Mouse (Mus musculus): ENCODE data around the gene Prkn. TPM values are rescaled to one million over a fixed set of nuclear protein-coding genes. Genes with fewer than 3 reads are reported as not detected.

The Prkn gene
- total and polyA plus RNA-seq, 3 experiments: 4.8 to 8.8 (median 6.3) TPM

- DNase-seq: no peak
These were observed 900.5 kb downstream of the Prkn start for GRCm38 (mm10) chr17:11740716-11741115.

DNA sequence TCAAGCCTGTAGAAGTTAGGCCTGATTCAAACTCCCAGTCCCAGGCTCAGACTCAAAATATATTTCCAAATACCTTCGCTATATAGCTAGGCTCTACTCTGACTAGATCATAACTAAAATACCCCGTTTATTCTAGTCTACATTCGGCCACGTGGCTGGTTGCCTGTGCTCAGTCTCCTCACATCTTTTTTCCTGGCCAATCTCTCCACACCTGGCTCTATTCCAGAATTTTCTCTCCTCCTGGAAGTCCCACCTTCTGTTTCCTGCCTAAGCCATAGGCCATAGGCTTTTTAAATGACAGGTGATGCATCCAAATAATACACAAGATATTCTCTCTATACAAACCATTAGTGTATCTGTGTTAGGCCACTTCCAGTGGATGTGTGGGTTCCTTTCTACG is 901.0 kb downstream of the Prkn start:
- no peak for DNase-seq

DNA sequence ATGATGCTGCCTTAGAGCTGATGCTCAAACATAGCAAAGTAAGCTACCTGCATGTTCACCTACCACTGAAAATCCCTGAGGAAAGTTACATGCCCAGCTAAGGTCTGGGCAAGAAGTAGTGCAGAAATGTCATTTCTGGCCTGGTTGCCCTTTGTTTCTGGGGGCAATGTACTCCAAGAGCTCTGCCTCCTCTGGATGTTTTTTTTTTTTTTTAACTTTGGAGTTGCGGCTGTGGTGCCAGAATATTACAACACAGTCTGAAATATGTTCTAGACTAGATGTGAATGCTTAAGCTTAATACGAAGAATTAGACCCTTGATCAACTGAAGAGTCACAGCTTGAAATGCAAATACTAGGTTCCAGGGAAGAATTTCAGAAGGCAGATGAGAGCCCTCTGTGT is 911.1 kb downstream of the Prkn start:
- no peak for DNase-seq

DNA sequence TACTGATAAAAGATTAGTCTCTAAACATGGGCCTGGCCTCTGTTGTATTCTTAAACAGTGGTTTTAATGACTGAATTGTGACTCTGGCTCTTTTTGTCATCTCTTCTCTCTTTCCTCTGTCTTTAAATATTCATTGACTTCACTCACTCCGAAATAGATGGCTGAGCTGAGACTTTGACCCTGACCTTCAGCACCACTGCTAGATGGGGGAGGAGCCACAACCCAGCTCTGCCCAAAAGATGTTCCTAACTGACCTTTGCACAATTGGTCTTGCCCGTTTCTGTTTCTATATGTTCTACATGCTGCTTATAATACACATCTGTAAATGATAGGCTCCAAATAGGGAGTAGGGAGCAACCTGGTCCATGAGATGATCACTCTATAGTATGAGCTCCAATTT is 912.5 kb downstream of the Prkn start:
- peak; percentile 41 for DNase-seq

GRCm38 (mm10) chr17:11765117-11765516 is 924.9 kb downstream of the Prkn start:
- DNase-seq: no peak

DNA sequence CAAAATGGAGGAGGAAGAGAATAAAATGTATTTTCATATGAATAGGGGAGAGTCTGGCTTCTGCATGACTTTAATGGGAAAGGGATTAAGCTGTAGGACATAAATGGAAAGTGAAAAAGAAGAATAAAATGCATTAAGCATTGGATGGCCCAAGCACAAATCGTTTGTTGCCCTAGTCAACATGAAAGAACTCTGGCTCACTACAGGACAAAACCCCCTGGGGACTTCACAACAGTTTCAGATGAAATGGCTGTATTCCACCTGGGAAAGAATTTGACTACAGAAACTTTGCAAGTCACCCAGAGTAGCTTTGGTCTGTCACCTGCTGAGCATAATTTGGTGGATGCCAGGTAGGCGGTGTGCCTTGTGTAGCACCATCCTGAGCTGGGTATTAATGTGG is 925.4 kb downstream of the Prkn start:
- no peak for DNase-seq

GRCm38 (mm10) chr17:11767301-11767700 is 927.1 kb downstream of the Prkn start:
- DNase-seq: peak; percentile 62

DNA sequence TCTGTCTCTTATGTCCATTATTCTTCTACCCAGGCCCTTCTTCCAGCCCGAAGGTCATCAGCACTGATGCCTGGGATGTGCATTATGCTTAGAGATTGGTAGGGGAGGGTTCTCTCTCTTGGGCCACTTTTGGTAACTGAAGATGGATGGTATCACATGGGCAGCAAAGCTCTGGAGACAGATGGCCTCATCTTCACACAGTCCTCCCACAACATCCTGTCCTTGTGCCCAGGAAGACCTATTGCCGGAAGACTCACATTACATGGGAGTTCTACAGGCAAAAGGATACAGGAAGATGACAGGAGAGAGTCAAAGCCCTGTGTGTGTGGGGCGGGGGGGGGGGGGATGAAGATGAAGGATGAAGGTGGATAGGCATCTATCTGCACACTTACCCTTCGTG is 928.2 kb downstream of the Prkn start:
- no peak for DNase-seq

DNA sequence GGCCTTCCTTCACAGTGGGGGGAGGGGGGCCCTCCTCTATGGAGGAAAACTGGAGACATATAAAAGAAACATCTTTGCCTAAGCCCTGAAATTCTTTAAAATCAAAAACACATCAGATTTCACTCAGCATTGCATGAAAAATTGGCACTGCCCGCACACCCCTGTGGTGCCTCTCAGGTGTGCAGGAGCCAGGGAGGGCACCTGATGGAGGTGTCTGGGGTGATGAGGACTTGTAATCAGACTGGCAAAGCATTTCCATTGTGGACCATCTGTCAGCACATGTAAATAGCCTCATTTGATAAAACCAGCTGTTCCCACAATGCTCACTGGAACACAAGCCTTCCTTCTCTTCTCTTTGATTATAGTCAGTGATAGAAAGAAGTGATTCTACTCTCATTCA is 928.8 kb downstream of the Prkn start:
- no peak for DNase-seq

- DNase-seq: no peak
These were observed 929.3 kb downstream of the Prkn start for GRCm38 (mm10) chr17:11769513-11769912.

DNA sequence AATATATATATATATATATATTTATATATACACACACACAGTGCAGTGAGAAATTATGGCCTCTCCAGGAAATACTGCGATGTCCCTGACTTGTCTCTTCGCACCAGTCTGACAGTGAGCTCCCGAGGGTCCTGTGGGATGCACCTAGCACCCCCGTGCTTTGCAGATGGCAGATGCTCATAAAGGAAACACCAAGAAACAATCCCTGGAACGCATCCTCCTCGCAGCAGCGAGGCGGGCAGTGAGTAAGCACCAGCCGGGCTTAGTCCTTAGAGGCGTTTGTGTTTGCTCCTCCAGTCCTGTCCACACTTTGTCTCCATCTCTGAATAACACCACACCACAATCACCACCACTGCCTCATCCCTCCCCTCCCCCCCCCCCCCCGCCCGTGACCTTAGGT is 939.4 kb downstream of the Prkn start:
- no peak for DNase-seq

DNA sequence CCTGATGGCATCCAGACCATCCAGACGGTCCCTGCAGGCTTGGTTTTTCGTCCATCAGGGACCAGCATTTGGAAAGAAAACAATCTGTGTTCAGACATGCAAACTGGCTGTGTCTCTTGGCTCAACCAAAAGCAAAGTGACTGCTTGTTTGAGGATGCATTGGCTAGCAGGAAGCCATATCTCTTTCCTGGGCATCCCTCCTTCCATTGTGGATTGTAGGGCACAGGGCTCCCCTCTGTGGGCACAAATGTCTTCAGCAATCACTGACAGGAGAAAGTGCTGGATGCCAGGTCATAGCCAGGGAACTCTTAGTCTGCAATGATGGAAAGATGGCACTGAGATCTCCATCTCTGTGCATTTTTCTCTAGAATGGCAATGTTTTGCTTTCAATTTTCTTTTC is 939.8 kb downstream of the Prkn start:
- DNase-seq: no peak

- DNase-seq: no peak
These were observed 940.8 kb downstream of the Prkn start for GRCm38 (mm10) chr17:11780805-11781481.

- DNase-seq: no peak
These were observed 948.2 kb downstream of the Prkn start for GRCm38 (mm10) chr17:11788270-11788936.

DNA sequence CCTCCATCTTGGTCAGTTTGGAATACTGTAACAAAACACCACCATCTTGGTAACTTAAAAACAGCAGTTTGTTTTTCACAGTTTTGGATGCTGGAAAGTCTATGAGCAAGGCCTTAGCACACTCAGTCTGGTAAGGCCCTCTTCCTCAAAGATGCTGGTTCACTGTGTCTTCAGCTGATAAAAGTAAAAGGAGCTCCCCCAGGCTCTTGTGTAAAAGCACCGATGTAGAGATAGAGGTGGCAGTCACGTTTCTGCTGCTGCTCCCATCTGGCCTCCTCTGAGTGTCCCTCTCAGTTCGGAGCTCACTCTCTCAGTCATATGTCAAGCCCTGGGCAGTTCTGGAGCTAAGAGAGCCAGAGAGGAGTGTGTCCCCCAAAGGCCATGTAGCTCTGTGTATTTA is 955.8 kb downstream of the Prkn start:
- no peak for DNase-seq

DNA sequence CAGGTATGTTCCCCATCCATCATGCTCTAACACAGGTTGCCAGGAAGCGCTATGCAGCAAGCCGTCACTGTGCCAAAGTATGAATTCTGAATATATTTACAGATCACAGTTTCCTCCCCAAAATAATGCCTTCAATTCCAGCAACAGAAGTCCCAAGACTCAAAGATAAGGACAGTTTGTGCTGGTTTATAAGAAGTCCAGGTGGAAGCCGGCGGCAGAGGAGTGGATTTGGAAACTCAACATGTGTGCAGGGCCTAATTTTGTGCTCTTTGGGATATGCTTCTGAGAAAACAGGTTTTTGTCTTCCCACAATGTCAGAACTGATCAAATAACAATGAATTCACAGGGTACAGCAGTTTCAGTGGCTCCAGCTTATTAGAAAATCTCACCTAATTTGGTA is 961.0 kb downstream of the Prkn start:
- DNase-seq: no peak

DNA sequence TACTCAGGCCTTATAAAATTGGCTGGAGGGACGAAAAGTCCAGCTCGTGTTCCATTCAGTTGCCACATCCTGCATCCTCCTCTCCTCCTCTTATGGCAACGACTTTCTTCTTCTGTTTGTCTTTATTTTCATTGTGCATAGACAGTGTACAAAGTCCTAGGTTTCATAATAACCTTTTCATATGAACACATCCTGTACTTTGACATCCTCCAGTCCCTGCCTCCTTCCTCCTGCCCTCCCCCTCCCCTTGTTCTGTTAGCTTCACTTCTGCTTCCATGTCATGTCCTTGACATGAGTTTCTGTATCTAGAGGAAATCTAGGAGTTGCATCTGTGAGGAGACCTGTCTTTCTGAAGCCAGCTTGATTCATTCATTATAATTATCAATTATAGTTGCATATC is 967.1 kb downstream of the Prkn start:
- no peak for DNase-seq

DNA sequence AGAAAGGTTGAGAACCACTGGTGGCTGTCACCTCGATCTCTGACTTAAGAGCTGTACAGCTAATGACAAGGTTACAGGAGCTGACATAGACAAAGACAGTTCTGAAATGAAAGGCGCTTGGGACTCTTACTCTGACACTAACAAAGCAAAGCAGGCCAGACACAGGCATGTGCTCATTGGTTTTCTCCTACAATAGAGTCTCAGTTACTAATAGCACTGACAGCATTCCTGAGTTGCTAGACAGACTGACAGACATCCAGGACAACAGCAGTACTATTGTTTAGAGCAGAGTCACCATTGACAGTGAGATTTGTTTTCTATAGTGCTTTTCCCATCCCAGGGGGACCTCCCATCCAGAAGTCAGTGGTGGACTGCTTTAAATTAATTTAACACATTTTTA is 977.7 kb downstream of the Prkn start:
- DNase-seq: no peak

GRCm38 (mm10) chr17:11819506-11819905 is 979.3 kb downstream of the Prkn start:
- DNase-seq: no peak

DNA sequence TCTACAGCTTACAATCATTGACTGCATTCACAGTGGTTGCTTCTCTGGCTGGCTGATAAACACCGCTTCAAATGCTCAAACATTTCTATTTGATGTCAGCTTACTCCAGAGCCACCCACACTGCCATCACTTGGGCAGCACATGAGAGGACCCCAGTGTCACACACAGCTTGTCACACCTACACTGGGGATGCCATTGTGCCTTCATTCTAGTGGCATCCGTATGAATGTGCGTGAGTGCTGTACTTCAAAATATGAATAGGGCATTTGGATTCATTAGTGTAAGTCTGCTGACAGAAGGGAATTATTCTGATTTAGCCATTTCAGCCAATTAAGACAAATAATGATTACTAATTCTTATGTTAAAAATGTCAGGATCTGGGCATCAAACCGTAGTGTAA is 980.6 kb downstream of the Prkn start:
- DNase-seq: no peak

GRCm38 (mm10) chr17:11829501-11829900 is 989.3 kb downstream of the Prkn start:
- DNase-seq: no peak

GRCm38 (mm10) chr17:11837121-11837520 is 996.9 kb downstream of the Prkn start:
- DNase-seq: no peak

GRCm38 (mm10) chr17:11844436-11844835 is 1004.3 kb downstream of the Prkn start:
- DNase-seq: no peak

DNA sequence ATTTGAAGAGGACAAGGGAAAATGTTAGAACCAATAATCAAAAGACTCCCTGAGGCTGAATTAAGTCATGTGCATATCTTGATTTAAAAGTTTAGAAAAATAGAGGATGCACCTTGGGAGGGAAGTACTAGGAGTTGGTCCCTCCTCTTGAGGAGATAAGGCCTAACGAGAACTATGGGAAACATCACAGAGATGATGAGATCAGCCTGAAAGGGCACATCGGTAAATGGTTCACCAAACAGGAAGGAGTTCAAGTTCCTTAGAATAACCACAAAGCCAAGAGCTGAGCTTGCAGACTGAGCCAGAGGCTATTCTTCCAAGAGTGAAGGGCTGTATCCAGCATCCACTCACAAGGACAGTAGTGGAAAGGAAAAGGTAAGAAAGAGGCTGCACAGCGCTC is 1004.8 kb downstream of the Prkn start:
- DNase-seq: no peak
